Mouse (Mus musculus): ENCODE data around the gene Nutf2.

DNA sequence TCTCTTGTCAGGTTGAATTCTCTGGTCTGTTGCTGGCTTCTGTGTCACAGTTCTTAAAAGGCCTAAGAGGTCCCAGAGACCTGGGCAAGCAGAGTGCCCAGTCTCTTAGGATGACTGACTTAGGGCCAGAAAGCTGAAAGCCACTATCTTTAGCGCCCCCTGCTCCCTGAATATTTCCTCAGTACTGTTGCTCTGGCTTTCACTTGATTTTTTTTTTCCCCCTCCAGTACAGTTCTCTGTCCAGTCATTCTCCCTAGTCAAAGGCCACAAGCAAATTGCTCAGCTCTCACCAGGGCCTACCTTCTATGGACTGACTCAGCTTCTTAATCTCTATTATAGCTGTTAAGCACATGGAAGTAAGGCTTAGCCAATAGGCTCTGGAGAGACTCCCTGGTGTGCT, 1.6 kb downstream of the Nutf2 start:
- no peak for TF ChIP-seq CTCF (IDR thresholded peaks at IDR 0.05; ENCODE audit: extremely low read depth, insufficient read depth, insufficient read length, insufficient replicate concordance)
- no peak for TF ChIP-seq POLR2A (IDR thresholded peaks at IDR 0.05; ENCODE audit: low read depth, low read length)
